Mouse (Mus musculus): ENCODE data around the gene Reg3g.

GRCm38 (mm10) chr6:78460191-78460825 lies 8.4 kb downstream of the Reg3g start:
- TF ChIP-seq CTCF (IDR thresholded peaks at IDR 0.05; ENCODE audit: control insufficient read depth, insufficient read depth, insufficient read length) (no peak), MYOG (IDR thresholded peaks at IDR 0.05; ENCODE audit: control insufficient read depth, extremely low read depth, insufficient read length) (no peak)

Measured in C2C12 (cell line).